Mouse (Mus musculus) ovary, adult 18-20 months (tissue): ENCODE measurements around the gene Sds.
A peak's percentile ranks its signal among the peaks of the same experiment; 100 is the strongest.

Experiments
- DNase-seq: peaks from one replicate; pipeline ENCODE4 v3.0.0; 2022; ENCODE audit warnings: low spot score, mixed read lengths

Gene Sds

GRCm38 (mm10) chr5:120516221-120516984 lies 40.1 kb downstream of the Sds start:
- peak; percentile 20 for DNase-seq

GRCm38 (mm10) chr5:120517552-120517951 lies 41.2 kb downstream of the Sds start:
- DNase-seq: no peak

- DNase-seq: no peak
Observed at GRCm38 (mm10) chr5:120522649-120523048, 46.3 kb downstream of the Sds start.

DNA sequence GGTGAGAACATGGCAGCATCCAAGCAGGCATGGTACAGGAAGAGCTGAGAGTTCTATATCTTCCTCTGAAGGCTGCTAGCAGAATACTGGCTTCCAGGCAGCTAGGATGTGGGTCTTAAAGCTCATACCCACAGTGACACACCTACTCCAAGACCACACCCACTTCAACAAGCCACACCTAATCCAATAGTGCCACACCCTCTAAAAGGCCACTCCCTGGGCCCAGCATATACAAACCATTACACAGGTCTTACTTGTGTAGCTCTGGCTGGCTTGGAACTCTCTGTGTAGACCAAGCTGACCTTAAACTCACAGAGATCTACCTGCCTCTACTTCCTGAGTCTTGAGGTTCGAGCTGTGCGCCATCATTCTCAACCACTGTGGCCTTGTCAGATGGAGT lies 48.4 kb downstream of the Sds start:
- DNase-seq: no peak

DNA sequence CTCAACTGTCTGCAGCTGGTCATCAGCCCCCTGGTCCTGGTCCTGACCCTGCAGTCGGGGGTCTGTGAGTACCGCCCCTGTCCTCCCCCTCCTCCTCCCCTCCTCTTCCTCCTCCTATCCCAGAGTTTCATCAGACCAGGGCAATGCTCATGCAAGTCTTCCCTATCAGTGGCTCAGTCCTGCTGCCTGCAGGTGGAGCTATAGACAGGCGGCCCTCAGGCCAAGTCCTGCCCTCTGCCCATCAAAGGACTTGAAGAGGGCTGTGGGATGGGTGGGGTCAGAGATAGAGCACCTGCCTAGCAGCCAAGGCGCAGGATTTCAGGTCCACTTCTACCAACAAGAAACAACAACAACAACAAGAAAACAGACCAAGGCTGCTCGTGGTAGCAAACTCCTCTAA lies 49.4 kb downstream of the Sds start:
- DNase-seq: no peak

DNA sequence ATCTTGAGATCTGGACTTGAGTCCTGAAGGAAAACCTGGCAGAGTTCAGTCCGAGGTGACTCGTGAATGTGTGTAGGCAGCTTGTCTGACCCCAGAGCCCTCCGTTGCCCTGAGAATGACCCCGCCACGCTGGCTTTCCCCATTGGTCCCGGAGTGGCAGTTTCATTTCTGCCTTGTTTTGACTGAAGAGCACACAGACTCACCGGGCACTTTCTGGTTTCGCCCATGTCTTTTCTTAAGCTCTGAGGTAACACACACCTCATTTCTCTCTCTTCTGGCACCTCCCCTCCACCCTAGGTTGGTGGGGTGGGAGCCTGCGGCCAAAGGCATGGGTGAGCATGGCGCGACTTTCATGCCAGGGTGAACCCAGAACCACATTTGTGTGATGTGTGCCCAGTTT lies 50.0 kb downstream of the Sds start:
- DNase-seq: no peak

DNA sequence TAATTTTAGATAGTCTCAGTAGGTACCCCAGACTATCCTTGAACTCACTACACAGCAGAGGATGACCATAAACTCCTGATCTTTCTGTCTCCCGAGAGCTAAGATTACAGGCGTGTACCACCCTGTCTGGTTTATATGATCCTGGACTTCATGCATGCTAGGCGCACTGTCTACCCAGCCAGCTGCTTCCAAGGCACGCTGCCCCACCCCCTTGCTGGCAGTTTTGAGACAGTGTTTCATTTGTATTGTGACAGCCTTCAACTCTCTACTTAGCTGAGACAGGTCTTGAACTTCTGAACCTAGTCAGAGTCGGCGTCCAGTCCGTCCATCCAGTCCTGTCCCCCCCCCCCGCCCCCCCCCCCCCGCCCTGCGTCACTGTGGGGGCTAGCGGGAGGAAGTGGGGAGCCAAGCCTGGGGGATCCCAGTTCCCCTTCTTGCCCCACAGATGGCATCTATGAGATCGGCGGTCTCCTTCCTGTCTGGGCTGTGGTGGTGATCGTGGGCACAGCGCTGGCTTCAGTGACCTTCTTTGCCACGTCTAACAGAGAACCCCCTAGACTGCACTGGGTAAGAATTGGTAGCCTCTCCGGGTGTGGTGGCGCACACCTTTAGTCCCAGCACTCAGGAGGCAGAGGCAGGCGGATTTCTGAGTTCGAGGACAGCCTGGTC lies 51.1 kb downstream of the Sds start:
- no peak for DNase-seq

DNA sequence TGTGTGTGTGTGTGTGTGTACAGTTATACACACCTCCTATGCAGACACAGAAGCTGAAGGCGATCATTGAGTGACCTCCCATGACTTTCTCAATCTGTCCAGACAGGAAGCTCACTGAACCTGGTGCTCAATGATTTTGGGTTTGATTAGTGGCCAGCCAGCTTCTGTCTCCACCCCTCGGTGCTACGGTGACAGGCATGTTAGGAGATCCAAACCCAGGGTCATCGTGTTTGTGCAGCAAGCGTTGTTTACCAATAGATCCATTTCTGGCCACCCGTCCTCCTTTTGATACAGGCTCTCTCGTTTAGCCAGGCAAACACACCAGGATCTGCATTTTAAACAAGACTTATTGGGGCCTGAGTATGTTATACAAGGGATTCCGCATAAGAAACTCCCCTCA lies 55.3 kb downstream of the Sds start:
- no peak for DNase-seq
